Mouse (Mus musculus): Measurements from ENCODE around the gene Col23a1.
"Not testable (repeated sequence)": the region's sequence is repeated elsewhere in the genome, so short reads cannot be mapped to it uniquely, and the experiment has no call there.

Gene Col23a1

DNA sequence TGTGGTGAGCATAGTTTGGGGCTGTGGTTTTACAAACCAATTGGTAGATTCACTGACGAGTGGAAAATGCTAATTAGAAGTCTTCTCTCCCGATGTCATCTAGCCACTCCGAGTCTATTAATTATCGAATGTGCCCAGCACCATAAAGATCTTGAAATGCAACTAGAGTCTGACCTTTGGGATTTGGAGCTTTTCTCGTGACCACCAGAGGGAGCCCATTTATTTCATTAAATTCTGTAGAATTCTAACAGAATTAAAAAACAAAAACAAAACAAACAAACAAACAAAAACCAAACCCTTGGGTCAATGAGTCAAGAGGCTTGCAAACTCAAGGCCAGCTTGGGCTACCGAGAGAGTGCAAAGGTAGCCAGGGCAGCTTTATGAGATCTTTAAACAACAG, 37.2 kb downstream of the Col23a1 start:
- intact Hi-C loops (cut with DNase I): loop anchor here (5.0 to 10.0 kb wide), 3 partner anchors 58 to 205 kb away; no protein-coding TSS in a partner anchor

DNA sequence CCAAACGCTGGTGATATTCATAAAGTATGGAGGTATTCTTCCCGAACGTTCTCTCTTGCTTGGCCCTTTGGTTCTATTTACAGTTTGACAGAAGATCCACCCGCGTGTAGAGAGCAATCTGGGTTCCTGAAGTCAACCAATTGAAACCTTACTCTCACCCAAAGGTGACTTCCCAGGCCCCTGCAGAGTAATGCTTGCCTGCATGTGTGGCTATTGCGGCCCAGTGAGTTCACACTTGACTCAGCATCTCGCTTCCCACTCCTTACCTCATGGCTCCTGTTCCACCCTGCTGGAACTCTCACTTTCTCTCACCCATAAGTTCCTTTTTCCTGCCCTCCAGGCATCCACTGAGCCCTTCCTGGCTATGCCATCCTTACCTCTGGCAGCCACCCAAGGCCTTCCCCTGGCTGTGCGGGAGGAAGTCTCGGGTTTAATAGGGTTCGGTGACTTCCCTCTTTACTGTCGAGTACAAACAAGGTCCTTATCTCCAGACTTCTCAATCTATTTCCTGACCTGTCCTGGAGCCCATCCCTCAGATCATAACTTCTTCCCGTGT, 38.7 kb downstream of the Col23a1 start:
- intact Hi-C loops (cut with DNase I): loop anchor here (5.0 to 10.0 kb wide), 3 partner anchors 56 to 204 kb away; no protein-coding TSS in a partner anchor

DNA sequence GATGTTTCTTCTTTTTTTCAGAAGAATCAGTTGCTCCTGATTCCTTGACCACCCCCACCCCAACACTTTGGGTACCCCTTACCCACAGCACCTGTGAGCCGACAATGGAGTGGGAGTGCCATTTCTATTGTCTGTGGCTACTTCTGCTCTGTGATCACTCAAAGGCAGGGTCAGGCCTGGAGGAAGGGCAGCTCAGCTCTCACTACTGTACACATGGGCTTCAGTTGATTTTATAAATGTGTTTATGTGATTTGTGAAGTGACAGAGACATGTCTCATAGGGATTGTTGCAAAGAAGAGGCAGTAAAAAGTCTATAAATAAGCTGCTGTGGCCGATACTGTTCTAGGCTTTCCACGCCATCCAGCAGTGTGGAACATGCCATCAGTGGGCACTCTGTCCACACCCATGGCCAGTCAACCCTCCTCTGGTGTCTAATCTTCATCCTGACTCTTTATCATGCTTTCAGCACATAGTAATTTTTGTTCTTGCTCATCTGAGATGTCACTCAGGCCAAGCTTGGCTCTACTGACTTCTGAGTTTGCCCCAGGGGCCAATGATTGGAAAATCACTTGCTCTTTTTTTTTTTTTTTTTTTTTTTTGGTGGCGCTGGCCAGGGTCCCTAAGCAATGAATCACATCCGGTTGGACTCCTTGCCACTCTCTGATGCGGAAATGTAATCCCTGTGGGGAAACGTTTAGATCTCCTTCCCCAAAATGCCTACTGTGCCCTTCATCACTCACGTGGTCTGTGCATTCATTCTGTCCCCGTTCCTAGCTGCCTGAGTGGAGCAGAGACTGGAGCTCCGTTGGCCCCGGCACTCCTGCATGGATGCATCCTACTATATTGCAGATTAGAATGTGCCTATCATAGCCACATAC, 40.4 kb downstream of the Col23a1 start:
- intact Hi-C loops (cut with DNase I): loop anchor here (5.0 to 10.0 kb wide), 3 partner anchors 55 to 202 kb away; no protein-coding TSS in a partner anchor

DNA sequence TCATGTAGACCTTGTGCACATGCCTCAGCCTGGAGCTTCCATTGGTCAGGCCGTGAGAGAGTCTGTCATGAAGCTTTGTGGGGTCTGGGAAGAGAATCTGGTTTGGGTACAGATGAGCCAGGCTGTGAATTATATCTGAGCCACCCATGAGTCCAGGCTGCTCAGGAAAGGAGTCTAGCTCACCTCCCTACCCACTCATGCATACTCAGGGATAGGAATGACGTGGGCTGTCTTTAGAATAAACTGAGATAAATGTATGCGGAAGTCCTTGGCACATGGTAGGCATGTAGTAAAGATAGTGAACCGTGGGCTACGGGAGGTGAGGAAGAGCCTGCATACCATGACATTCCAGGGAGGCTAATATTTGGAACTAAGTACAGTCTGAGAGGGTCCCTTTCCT, 44.3 kb downstream of the Col23a1 start:
- intact Hi-C loops (cut with DNase I): no loop called here

DNA sequence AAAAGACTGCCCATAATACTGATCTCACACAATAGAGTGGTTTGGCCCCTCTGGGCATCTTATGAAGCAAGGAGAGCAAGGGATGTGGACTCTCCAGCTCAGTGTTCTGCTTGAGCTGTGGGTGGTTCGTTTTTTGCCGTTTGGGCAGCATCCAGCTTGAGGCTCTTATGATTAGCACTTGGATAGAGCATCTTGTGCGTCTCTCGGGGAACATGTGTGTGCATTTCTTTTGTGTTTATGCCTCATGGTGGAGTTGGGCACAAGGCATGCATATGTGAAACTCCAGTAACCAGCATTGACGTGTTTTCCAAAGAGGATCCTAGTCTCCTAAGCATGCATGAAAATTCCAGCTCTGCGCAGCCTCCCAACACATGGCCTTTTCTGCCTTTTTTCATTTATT, 47.9 kb downstream of the Col23a1 start:
- intact Hi-C loops (cut with DNase I): no loop called here

DNA sequence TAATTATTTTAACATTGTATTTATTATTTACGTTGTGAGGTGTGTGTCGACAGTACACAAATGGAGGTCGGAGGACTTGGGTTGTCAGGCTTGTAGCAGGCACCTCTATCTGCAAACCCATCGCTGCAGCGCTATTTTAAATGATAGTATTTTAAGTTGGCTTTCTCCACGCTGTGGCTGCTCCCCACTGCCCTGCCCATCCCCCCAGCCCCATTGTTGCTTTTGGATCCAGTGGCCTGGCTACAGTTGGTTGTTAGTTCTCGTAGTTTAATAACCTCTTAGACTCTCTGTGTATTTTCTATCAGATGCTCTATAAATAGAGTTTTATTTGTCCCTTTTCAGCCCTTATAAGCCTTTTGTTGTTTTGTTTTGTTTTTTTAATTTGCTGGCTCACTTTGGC, 48.7 kb downstream of the Col23a1 start:
- intact Hi-C loops (cut with DNase I): no loop called here

DNA sequence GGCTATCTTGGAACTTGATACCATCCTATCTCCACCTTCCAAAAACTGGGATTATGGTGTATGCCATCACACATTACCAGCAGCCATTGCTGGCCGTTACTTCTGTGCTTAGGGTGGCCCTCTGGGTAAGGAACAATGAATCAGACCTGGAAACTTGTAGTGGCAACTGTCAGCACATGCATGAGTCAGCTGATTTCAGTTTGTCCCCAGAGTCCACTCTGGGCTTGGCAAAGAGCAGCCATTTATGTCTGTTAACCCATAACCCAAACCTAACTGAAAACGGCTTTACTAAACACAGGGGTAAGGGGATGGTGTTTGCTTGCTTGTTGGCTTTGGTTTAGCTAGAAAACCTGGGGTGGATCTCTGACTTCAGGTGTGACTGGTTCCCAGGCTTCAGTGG, 51.4 kb downstream of the Col23a1 start:
- intact Hi-C loops (cut with DNase I): no loop called here

DNA sequence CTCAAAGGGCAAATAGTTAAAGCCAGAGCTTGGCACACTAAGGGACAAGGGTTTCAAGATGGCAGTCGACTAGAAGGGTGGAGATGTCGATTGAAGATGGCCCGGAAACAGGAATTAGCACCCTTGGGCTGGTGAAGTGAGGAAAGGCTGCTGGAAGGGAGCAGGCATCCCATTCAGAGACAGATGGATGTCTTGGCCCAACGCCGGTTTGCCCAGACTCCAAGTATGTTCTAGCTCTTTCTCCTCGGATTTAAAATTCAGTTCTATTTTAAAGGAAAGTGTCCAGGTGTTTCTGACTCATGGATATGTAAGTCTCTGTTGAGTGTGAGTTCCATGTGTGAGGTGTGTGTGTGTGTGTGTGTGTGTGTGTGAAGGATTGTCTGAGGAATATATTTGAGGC, 53.1 kb downstream of the Col23a1 start:
- intact Hi-C loops (cut with DNase I): no loop called here

DNA sequence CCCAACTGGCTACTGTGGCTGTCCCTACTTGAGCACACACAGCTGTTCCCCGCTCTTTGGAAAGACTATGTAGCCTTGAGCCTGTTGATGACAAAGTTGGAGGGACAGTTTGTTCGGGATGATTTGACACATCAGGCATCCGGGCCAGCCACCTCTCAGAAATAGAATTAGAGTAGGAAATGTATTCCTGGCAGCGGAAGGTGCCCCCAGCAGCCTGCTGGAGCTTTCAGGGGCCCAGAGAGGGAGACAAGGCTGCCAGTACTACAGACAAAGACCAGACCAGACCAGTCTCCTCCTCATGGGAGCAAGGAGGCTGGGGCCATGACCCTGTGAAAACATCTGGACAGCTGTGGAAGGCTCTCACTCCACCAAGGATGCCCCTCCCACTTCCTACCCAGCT, 53.6 kb downstream of the Col23a1 start:
- intact Hi-C loops (cut with DNase I): no loop called here

DNA sequence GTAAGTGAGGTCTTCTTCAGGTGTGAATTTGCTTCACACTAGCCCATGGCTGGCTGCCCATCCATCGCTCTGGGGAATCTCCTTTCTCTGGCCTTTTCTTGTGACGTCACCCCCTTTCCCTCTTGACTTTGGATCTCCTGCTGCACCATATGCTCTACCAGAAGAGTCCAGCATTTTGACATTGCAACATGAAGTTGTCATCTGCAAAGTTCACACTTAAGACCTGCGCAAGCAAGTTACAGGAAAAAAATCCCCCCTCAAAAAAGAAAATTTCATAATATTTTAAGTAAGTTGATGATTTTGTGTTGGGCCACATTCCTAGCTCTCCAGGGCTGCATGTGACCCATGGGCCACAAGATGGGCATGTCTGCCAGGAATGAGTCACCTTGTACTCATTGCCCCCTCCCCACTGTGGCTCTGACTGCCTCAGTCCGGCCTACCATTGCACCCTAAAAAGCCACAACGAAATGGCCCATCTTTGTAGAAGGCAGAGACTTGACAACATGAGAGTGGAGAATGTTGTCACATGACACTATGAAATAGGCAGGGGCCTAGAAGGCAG, 54.1 kb downstream of the Col23a1 start:
- intact Hi-C loops (cut with DNase I): no loop called here

DNA sequence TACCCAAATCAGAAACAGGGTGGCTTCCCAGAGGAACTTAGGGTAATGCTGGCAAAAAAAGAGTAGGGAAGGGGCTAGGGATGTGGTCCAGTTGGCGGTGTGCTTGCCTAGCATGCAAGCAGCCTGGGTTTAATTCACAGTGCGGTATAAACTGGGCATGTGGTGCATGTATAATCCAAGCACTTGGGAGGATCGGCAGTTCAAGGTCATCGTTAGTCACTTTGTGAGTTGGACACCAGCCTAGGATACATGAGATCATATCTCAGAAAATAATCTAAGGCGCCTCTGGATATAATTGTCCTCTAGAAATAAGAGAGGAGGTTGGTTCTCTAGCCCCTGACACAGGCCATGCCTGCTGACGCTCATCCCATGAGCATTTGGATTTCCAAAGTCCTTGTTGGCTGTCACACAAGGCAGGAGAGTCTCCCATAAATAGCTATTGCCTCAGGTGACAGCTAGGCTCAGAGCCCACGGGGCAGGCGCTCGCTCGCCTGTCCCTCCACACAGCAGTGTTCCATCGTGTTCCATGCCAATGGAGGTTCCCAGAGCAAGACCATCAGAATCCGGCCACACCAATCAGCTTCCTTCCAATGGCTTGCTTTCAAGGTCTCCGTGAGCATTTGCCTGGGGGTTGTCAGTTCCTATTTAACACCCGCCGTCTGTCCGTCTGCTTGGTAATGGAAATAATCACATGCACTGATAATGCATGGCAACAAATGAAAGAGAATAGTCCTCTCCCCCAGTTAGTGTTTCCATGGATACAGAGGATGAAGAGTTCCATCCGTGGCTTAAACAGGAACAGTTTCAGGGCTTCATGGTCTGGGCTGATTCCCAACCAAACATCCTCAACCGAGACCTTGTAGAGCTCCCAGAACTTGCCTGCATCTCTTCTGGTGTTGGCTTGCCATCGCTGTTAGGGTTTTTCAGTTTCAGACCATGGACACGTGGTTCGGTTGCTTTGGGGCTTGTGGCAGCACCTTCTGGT, 56.1 kb downstream of the Col23a1 start:
- intact Hi-C loops (cut with DNase I): no loop called here

DNA sequence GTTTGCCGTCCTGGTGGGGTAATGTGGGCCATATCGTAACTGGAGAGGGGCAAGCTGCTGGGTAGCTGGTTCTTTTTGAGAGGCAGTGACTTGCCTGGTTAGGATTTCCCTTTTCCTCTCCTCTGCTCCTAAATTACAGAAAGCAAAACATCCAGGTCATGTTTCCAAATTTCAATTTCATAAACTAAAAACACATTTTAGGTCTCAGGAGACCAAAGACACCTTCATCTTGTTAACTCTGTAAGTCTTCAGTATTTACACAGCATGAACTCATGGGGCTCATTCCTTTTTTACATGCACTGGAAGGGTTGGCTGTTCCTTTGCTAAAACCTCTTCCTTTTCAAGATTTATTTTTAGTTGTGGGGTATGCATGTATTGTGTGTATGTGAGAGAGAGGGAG, 58.0 kb downstream of the Col23a1 start:
- intact Hi-C loops (cut with DNase I): no loop called here

DNA sequence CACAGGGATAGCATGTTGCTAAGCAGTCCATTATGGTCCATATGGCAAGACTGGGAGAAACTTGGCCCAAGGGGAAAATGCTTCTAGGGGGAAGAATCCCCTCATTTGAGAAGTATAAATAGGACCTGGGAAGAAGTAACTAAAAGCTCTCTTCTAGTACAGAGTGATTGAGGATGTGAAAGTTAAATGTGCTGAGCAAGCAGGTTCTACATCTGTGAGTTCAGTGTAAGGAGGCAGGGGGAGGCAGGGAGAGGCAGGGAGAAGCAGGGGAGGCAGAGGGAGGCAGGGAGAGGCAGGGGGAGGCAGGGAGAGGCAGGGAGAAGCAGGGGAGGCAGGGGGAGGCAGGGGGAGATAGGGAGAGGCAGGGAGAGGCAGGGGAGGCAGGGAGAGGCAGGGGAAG, 59.9 kb downstream of the Col23a1 start:
- intact Hi-C loops (cut with DNase I): no loop called here

DNA sequence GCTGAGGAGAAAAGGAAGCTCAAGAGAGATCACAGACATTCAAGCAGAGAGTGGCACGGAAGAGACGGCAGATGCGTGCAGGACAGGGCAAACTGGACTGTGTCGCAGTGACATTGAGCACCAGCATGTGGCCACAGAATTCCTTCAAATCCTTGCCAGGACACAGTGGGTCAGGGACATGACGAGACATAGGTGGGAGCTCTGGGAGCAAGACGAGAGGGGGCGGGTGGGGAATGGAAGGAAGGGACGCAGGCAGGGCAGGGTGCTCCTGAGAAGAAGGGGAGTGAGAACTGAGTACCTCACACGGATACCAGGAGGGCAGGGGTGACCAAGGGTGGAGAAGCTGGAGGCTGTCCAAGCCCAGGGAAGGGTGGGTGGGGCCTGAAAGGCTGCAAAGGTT, 61.4 kb downstream of the Col23a1 start:
- intact Hi-C loops (cut with DNase I): no loop called here

DNA sequence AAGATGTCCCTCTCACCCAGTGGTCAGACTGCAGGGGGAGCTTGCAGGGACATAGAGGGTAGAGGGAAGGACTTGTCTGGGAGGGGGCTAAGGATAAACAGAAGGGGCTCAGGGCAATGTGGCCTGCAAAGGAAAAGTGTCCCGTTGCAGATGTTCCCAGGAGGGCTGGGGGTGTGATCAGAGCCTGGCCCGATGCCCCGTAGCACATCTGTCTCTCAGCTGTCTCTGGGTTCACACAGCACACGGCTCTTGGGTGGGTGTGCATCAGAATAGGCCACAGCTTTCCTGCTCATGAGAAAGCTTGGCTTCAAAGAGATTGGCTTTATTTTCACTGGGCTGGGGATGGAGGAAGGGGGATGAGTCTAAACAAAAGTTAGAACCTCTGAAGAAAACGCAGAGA, 62.1 kb downstream of the Col23a1 start:
- intact Hi-C loops (cut with DNase I): no loop called here

DNA sequence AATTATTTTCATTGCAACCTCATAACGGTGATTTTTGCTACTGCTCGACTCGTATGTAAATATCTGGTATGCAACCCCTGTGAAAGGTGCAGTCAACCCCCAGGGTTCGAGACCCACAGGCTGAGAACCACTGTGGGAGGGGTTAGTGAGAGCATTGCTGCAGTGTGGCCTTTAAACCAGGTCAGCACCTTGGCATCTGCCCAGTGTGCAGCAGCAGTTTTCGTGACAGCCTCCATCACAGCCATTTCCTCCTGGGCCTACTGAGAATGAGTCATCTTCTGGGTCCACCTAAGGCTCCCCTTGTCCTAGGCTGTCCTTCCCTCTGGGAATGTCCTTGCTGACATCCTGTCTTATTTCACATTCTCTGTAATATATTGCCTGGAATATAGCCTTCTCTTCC, 64.0 kb downstream of the Col23a1 start:
- intact Hi-C loops (cut with DNase I): no loop called here

DNA sequence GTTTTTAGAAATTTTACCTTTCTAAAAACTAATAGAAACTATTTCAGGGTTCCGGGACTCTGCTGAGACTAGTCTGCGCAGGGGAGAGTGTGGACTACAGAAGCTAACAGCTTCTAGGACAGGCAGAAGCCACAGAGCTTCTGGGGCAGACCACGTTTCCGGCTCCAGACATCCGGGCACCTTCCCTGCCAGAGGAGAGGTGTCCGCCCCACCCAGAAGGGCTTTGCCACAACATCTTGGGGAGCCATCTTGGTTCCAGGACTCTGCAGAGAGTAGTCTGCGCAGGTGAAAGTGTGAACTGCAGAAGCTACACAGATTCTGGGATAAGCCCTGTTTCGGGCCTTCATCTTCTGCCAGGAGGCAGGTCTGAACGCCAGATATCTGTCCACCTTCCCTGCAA, 69.3 kb downstream of the Col23a1 start:
- intact Hi-C loops (cut with DNase I): not testable (repeated sequence)

DNA sequence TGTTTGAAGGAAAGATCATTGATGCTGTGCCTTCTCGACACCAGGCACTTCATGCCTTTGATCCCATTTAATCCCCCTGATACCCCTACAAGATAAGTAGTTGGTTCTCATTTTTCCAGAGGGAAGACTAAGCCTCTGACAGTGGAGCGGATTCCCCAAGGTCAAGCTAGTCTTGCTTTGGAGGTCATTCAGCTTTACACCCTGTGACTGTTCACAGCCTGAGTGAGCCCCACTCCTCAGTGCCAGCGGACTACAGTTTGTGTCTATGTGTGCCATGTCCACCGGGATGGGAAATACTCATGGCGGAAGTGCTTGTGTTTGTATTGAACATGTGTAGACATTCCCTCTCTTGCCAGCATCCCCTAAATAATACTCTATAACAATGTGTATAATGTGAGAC, 74.6 kb downstream of the Col23a1 start:
- intact Hi-C loops (cut with DNase I): no loop called here

DNA sequence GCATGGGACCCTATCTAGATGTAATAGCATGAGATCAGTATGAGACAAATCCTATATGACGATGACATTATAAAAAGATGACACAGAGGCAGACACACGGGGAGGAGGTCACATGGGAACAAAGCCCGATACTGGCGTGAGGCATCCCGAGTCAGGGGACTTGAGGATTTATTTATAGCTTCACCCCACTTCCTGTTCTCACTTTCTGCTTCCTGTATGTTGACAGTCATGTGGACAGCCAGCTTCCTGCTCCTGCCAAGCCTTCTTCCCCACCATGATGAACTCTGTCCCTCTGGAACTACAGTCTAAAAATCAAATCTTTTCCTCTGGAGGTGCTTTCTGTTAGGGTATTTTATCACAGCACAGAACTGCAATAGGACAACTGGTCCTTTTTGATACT, 77.6 kb downstream of the Col23a1 start:
- intact Hi-C loops (cut with DNase I): no loop called here

DNA sequence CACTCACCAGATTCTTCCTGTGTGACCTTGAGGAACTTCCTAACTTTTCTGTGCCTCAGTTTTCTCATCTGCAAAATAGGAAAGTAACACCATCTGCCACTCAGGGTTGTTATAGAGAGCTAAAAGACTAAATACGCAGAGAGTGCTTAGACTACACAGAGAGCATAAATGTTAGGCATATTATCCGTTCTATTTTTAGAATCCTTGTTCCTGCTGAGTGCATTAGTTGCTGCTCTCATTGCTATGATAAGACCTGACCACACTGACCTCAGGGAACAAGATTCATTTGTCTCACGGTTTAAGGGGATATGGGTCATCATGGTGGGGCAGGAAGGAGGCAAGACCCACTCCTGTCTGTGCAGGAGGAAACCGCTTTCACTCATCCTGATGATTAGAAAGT, 80.6 kb downstream of the Col23a1 start:
- intact Hi-C loops (cut with DNase I): no loop called here

DNA sequence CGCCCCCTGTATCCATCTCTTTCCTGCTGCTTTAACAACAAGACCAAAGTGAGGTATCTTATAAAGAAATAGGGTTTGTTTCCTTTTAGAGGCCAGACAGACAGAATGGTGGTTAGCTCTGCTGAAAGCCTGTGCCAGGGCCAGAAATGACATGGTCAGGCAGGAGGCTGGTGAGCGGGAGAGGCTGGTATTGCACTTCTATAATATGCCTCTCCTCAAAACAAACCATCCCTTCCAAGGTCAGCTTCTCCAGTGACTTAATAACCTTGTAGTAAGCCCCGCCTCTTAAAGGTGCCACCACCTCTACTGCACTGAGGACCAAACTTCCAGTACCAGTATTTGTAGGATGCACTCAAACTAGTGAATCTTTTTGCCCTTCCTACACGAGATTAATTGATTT, 81.6 kb downstream of the Col23a1 start:
- intact Hi-C loops (cut with DNase I): no loop called here
